Mouse (Mus musculus): ENCODE data around the gene Cbx2. TPM values are rescaled to one million over a fixed set of nuclear protein-coding genes. Genes with fewer than 3 reads are reported as not detected.

The Cbx2 gene
- total RNA-seq, 2 experiments from 2014 or later: 0.19 TPM; not detected in 1

Other genes starting within 250 kb of the Cbx2 start
- gene Rbfox3, start 111.4 kb upstream of the Cbx2 start, total RNA-seq (2015; ENCODE audit: low replicate concordance): not detected in 2 replicates
- not detected in 2 replicates for gene Rbfox3, start 111.4 kb upstream of the Cbx2 start, total RNA-seq (2017; ENCODE audit: low replicate concordance)
- not detected in 2 replicates for gene Enpp7, start 34.8 kb upstream of the Cbx2 start, total RNA-seq (2015; ENCODE audit: low replicate concordance)
- gene Enpp7, start 34.8 kb upstream of the Cbx2 start, total RNA-seq (2017; ENCODE audit: low replicate concordance): not detected in 2 replicates
- 0.38 and 0.42 TPM in 2 replicates for gene Cbx8, start 18.0 kb downstream of the Cbx2 start, total RNA-seq (2015; ENCODE audit: low replicate concordance)
- 0.70 and 1.4 TPM in 2 replicates for gene Cbx8, start 18.0 kb downstream of the Cbx2 start, total RNA-seq (2017; ENCODE audit: low replicate concordance)
- gene Cbx4, start 63.3 kb downstream of the Cbx2 start, total RNA-seq (2015; ENCODE audit: low replicate concordance): 4.8 and 7.7 TPM in 2 replicates
- 4.3 and 9.4 TPM in 2 replicates for gene Cbx4, start 63.3 kb downstream of the Cbx2 start, total RNA-seq (2017; ENCODE audit: low replicate concordance)
- 0.38 TPM in 1 of 2 replicates, not detected in the other for gene Tbc1d16, start 205.5 kb downstream of the Cbx2 start, total RNA-seq (2015; ENCODE audit: low replicate concordance)
- 0.09 and 0.42 TPM in 2 replicates for gene Tbc1d16, start 205.5 kb downstream of the Cbx2 start, total RNA-seq (2017; ENCODE audit: low replicate concordance)
- not detected in 2 replicates for gene Ccdc40, start 205.6 kb downstream of the Cbx2 start, total RNA-seq (2015; ENCODE audit: low replicate concordance)
- 0.56 and 1.5 TPM in 2 replicates for gene Ccdc40, start 205.6 kb downstream of the Cbx2 start, total RNA-seq (2017; ENCODE audit: low replicate concordance)
- gene Gaa, start 244.9 kb downstream of the Cbx2 start, total RNA-seq (2015; ENCODE audit: low replicate concordance): 4.6 and 10.6 TPM in 2 replicates
- gene Gaa, start 244.9 kb downstream of the Cbx2 start, total RNA-seq (2017; ENCODE audit: low replicate concordance): 5.5 and 7.1 TPM in 2 replicates